Mouse (Mus musculus): ENCODE results near the gene Olfr1394.
"Not testable (repeated sequence)": the region's sequence is repeated elsewhere in the genome, so short reads cannot be mapped to it uniquely, and the experiment has no call there.

Gene Olfr1394

DNA sequence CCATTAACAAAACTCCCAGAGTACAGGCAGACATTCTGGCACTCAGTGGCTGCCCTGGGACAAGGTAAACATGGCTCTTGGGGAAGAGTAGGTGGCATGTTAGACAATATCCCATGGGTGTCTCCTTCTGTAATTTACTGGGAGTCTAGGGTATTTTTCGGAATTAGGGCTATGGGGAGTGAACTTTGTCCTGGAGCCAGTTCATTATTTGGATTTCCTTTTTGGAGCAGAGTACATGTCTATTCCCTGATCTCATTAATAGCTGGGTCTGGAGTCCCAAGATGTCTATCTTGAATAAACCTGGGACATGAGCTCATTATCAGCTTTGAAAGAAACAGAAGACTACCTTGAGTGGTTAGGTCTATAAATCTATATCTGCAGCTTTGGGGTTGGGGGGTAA, at the start of gene Olfr1394:
Olfr1394 (plus strand) TSS at position 301 of the 400 bp plus-strand sequence.
- CTCF ChIA-PET: no interaction called here

DNA sequence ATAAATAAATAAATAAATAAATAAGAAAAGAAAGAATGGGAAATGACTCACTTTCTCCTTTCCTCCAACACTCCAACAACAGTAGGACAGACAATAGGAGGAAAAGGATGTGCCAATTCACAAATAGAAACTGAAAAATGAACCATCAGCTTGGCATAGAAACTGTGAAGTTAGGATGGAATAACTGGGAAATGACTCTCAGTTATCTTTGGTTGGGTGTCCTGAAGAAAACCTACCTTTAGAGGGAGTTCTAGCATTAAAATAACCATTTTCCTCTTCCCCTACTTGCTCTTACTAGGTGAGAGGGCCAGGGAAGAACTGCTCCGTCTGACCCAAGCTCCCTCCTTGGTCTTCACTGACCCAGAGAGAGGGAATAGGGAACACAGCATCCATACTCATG, 48.4 kb upstream of the Olfr1394 start:
- CTCF ChIA-PET: interaction anchor here (0.7 kb wide), 1 partner anchor 9 kb away, joined by 3 read pairs; no protein-coding TSS in a partner anchor

DNA sequence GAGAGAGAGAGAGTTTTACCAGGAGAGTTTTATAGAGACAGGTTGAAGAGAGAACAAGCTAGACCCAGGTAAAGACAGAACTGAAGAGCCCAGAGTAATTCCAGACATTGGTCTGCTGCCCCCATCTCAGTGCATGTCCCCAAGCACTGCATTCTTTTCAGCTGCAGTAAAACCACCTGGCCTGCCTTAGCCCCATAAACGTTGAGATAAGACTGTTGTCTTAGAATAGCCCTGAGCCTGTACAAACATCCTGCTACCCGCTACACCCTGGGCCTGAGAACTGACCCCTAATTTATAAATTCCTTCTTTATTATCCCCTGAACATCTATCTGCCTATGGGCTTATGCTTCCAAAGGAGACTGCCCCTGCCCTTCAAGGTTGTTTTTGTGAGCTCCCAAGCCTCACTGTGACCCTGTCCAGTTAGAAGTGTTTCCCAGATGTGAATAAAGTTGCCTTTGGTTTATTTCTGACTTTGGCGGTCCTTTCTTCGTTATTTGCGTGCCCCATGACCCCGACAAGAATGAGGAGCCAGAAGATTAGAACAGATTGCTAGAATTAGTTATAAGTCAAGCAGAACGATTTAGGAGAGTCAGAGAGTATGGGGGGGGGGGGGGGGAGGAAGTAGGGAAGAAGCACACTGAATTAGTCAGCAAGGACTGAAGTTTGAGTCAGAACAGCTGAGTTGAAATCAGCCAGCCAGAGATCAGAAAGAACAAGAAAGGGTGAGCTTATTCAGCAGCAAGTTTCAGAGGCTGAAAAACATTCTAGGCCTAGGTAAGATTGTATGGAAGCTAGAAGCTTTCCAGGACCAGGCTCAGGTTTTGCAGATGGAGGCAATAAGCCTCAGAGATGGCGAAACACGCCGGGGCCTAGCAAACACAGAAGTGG, 46.3 kb upstream of the Olfr1394 start:
- CTCF ChIA-PET: interaction anchor here (0.6 to 1.0 kb wide), 6 partner anchors 9 to 336 kb away, joined by 3 to 14 read pairs (median 12); no protein-coding TSS in a partner anchor

DNA sequence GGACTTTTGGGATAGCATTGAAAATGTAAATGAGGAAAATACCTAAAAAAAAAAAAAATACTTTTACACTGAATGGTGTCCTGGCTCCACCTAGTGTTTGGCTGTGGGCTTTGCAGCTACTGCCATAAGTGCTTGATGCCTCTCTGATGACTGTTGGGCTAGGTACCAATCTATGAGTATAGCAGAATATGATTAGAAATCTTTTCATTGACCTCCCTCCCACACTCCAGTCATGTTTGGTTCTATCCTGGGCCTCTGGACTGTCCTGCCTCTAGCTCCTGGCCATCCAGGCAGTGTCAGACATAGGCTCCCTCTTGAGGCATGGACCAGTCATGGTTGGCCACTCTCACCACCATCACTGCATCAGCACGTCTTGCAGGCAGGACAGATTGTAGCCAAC, 45.3 kb upstream of the Olfr1394 start:
- CTCF ChIA-PET: interaction anchor here (0.5 to 1.0 kb wide), 3 partner anchors 320 to 1266 kb away, joined by 8 to 12 read pairs (median 12); no protein-coding TSS in a partner anchor

DNA sequence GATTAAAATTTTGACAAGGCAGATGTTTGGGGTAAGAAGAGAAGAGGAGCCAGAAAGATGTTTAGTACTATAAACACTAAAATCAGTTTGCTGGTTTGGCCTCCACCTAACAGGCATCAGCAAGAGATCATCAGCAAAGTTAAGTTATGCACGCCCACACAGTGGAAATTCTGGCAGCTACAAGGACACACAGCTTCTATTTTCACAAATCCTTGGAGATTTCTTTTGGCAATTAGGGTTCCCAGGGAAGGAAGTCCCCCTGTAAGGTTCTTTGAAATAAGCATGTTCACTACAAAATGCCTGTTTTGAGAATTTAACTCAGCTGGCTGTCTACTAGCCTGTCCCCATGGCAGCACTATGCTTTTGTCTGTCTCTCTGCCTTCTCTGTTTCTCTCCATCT, 43.2 kb upstream of the Olfr1394 start:
- CTCF ChIA-PET: no interaction called here

DNA sequence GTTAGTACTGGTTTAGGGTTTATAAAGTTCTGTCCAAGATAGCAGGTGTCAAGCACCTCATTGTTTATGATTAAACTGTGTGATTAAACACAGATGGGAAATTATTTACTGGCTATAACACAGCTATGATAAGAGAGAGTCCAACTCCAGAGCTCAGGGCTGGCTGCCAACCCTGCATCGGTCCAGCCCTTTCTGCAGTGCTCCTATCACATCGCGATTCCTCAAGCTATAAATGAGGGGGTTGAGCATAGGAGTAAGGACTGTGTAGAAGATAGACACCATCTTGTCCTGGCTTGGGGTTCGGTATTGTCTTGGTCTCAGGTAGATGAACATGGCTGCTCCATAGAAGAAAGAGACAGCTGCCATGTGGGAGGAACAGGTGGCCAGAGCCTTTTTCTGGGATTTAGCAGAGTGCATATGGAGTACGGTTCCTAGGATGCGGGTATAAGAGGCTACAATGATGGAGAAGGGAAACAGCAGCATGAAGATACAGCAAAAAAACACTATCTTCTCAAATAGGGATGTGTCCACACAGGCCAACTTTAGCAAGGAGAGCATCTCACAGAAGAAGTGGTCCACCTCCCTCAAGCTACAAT, 41.5 kb upstream of the Olfr1394 start:
- CTCF ChIA-PET: interaction anchor here (0.6 kb wide), 1 partner anchor 255 kb away, joined by 4 read pairs; no protein-coding TSS in a partner anchor

DNA sequence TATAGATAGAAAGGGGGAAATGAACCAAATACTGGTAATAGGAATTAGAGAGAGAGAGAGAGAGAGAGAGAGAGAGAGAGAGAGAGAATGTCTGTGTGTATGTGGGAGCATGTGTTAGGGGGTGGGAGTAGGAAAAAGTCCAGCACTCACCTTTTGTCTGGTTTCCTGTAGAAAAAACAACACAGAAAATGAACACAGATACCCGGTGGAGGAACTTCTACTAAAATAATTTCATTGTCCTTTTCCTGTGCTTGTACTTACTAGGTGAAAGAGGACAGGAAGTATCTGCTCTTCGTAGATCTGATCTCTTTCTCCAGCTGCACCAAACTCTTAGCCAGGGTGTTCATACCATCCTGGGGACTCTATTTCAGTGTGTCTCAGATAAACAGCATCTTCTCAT, 40.0 kb upstream of the Olfr1394 start:
- CTCF ChIA-PET: no interaction called here

DNA sequence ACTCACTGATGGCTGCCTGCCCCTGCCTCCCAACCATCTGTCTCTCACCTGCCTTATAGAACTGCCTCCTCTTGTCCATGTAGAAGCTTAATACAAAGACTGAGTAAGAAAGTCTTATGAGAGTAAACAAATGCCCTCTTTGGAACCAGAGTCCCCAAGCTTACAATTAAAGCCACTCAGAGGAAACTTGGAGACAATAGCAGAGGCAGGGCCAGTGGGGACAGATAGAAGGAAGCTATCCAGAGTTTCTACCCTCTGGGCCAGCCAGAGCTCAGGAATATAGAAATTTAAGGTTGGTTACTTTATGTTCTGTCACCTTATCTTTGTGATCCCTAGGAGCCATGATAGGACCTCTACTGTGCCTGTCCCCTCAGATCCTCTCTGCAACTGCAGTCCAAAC, 39.4 kb upstream of the Olfr1394 start, which contains the start of gene Olfr1396:
Olfr1396 (minus strand) TSS at position 101 of the 400 bp plus-strand sequence.
- CTCF ChIA-PET: no interaction called here

DNA sequence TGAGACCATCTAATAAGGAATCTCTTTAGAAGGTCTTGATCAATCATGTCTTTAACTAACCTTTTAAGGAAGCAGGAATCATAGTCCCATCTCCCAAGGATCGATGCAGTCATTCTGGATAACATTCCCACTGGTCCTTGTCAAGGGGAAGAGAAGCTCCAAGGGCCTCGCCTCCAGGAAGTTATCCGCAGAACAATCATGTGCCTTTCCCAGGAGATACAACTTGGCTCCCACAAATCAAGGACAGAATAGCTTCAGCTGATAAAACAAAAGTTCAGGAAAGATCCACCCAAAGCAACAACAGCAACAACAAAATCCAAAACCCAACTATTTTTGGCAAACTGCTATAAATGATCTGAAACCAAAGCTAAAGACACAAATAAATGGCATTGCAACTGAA, 34.5 kb upstream of the Olfr1394 start:
- CTCF ChIA-PET: interaction anchor here (1.0 kb wide), 1 partner anchor 345 kb away, joined by 7 read pairs; no protein-coding TSS in a partner anchor

DNA sequence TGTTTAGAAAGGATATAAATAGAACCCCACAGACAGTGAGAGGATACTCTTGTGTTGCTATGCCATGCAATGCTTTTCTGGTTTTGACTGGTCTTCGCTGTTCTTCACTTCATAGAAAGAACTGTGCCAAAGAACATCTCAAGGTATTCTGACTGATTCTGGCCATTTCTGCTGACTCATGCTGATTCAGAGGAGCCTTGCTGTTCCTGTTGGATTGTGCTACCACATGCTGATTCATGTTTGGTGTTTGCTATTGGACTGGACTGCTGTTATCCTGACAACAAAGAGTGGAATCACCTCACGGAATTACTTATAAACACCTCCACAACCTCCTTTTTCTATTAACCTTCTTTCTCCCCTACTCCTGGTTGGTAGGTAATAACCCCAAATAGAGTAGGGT, 30.0 kb upstream of the Olfr1394 start:
- CTCF ChIA-PET: no interaction called here

DNA sequence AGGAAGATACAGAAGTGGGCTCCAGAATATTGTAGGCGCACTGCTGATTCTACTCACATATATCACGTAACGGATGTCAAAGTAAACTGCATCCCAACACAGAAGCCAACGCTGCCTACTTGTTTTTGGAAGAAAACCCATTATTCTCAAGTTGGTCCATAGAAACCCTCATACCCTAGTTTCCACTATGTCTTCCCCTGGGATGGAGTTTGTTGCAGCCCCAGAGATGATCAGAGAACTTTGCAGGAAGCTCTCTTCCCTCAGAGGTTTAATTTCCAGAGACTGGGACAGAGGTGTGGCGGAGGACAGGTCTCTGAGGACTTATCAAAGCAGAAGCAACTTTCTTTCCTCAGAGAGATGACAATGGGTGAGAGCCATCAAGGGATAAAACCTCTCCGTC, 12.2 kb upstream of the Olfr1394 start, which contains the start of gene Olfr1395:
Olfr1395 (plus strand) TSS at position 301 of the 400 bp plus-strand sequence.
- CTCF ChIA-PET: no interaction called here

DNA sequence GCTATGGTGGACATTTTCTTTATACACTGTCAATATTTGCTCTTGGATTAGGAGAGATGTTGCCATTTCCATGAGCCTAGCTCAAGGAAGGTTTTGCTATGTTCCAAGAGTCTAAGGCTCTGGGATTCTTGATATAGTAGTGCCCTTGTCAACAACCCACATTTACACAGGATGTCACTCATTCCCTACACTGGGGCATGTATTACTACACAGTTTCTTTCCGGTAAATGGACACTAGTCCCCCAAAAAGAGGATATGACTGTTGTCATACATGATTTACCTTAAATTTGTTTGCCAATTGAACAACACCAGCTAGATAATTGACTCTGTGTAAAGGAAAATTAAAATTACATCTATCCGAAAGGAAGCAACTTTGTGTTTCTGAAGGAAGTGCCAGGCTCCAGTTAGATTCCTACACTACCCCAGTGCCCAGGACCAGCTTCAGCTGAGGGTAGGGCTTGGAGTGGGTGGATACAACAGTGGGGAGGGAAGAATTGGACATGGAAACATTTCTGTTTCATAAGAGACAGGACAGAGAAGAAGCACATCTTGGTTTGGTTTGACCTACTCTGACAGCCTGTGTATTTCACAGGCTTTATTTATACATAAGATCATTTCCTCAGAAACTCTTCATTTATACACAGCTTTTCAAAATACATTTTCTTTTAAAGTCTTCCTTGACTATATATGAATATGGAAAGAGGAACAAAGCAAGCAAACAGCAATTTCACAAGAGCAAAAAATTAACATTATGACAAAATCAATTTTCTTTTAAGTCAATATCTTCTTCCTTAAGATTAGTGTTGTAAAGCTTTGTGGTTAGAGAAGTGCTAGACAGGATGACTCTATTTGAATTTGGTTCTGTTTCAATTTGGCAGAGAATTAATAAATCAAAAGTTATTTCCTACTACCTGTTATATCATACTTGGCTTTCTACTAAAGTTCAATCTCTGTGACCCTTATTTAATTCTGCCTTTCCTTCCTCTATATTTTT, 2.9 kb downstream of the Olfr1394 start:
- CTCF ChIA-PET: no interaction called here

DNA sequence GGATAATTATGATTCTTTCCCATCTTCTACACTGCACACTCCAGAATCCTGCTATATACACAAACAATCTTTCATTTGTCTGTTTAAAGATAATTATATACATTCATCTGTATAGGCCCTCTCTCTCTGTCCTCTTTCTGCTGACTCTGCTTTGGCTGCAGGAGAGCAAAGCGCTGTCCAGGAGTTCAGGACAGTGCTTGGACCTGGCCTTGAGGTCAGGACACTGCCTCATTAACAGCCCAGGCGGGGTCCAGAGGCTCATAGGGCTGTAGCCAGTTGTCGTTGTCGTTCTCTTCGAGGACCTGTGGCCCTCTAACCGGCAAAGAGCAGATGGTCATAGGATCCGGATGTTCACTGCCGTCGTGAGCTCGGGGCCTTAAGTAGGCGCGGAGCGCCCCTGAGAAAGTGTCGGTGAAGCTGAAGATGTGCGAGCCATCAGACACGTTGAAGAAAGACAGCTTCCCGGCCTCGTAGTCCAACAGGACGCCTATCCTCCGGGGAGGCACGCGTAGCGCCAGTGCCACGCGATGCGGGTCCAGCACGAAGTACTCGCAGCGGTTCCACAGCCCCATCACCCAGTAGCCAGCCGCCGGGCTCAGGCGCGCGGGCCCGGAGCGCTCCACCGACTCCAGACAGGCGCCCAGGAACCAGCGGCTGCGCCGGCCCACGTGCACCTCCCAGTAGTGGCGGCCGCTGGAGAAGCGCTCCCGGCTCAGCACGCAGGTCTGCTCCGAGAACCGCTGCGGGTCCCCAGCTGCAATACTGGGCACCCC, 14.8 kb downstream of the Olfr1394 start:
- CTCF ChIA-PET: no interaction called here

DNA sequence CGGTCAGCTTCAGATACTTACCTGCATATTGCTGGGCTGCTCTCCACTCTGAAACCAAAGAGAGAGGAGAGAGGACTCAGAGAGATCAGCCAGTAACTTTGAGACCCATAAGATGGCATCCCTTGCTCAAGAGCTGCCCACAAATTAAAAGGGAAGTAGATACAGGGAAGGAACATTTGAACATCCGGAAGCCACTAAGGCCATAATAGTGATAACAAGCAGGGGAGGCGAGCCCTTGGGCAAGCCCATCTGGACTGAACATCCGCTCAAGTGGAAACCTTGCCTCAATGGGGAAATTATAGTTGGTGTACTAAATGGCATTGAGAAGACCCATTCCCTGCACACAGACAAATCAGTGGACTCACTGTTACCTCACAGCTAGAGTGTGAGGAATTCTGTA, 16.4 kb downstream of the Olfr1394 start:
- CTCF ChIA-PET: no interaction called here

DNA sequence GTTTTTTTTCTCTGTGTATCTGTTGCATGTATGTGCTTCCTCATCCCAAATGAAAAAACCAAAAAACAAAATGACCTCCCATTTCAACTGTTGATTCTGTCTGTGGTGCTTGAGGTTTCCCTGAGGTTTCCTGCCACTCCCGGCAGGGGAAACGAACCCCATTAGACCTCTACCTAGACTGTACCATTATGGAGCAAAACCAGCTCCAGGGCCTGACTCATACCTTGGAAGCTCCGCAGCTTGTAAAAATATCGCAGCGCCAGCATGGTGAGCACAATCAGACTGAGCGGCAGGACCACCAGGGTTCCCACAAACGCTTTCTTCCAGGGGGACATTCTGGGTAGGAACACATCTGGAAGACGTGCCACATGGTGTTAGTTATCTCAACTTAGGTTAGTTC, 21.2 kb downstream of the Olfr1394 start:
- CTCF ChIA-PET: no interaction called here

DNA sequence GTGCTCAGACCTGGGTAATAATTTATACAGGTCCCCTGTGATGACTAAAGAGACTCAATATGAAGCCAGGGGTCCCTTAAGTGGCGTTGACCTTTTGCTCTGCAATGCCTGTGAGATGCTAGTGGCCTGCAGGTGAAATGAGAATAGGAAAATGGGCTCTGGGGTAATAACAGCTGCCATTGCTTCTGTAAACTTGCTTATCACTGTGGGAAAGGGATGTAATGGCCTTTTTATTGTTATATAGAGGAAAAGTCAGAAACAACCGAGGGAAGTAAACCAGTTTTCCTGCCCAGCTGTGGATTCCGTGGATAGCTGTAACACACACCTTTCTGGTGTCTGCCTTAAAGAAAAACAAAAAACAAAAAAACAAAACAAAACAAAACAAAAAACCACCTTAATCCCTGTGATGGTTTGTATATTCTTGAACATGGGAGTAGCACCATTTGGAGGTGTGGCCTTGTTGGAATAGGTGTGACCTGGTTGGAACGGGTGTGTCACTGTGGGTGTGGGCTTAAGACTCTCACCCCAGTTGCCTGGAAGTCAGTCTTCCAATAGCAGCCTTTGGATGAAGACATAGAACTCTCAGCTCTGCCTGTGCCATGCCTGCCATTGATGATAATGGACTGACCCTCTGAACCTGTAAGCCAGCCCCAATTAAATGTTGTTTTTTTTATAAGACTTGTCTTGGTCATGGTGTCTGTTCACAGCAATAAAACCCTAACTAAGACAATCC, 22.0 kb downstream of the Olfr1394 start:
- CTCF ChIA-PET: not testable (repeated sequence)

DNA sequence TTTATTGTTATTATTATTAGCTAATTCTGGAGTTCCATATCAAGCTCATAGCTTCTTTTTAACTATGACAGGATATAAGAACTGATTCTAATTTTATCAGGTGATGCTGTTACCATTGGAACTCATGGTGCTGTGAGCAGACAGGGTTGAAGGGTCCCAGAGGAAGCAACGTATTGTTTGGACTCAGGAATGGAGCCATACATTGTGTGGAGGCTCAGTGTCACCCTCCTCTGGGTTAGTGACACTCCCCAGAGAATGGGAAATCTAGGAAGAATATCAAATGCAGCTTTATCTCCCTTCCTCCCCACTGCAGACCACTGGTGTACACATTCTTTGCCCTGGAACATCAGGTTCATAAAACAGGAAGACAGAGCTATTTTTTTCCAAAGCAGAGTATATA, 29.0 kb downstream of the Olfr1394 start:
- CTCF ChIA-PET: interaction anchor here (1.0 kb wide), 1 partner anchor 88 kb away, joined by 4 read pairs; no protein-coding TSS in a partner anchor

DNA sequence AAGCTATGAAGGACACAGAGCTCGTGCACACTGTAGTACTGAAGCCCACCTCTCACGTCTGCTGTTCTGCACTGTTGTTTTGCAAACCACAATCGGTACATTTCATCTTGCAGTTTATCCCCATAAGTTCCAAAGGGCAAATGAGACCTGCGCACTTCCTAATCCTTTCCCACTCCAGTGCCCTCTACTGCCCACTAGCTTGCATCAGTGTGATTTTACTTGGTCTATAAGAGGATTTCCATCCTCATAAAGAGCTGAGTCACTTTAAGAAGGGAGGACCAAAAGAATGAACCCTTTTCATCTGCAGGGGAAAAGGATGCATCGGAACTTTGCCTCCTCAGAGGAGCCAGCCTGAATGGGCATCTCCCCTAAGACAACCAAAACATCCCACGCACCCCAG, 32.3 kb downstream of the Olfr1394 start:
- CTCF ChIA-PET: interaction anchor here (0.6 kb wide), 1 partner anchor 67 kb away, joined by 3 read pairs; no protein-coding TSS in a partner anchor

DNA sequence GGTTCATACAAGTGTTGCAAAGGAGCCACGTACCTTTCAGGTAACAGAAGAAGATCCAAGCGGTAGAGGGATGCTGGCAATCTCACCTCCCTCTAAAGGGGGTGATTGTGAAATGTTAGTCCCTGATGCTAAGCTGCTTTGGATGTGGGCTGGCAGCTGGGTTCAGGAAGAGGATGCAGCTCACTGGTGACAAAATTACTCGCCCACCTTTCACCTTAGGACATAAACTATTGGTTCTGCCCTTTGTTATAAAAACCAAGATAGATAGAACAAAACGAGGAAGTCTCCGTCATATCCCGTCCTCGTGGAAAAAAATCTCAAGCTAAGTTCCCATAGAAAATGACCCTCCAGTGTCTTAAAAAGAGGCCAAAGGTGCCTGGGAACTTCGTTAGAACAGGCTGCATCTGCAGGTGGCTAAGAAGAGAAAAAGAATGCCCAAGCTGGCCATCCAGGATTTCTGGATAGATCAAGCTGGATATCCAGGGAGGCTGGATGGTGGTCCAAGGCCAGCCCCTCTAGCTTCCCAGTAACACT, 32.8 kb downstream of the Olfr1394 start, which contains the start of gene Btnl9:
Btnl9 (minus strand) TSS at position 205 of the 534 bp plus-strand sequence.
- CTCF ChIA-PET: interaction anchor here (0.6 kb wide), 2 partner anchors 66 to 79 kb away, joined by 3 to 4 read pairs; no protein-coding TSS in a partner anchor

Data from spleen, embryonic (tissue).